Mouse (Mus musculus) olfactory bulb, adult 2 months (tissue): ENCODE measurements at regions not wholly inside any gene's neighbourhood (a gene's known extent, or its start where the extent isn't known, plus 50 kb on each side); places are given as distances from the start of the nearest gene placed in this dataset.

ENCODE experiments used
- CTCF ChIP-seq: fragments of 200-500 bp; IDR thresholded peaks from 2 replicates; pipeline ENCODE4 v1.5.1; 2012; ENCODE audit warnings: low read depth, mild to moderate bottlenecking, low read length, moderate library complexity; ENCODE audit not compliant: insufficient read depth
- POLR2A ChIP-seq: fragments of 200-500 bp; IDR thresholded peaks from 2 replicates; pipeline ENCODE4 v1.6.1; 2012; ENCODE audit warnings: mild to moderate bottlenecking, low read depth, low read length, moderate library complexity; ENCODE audit not compliant: insufficient read depth

DNA sequence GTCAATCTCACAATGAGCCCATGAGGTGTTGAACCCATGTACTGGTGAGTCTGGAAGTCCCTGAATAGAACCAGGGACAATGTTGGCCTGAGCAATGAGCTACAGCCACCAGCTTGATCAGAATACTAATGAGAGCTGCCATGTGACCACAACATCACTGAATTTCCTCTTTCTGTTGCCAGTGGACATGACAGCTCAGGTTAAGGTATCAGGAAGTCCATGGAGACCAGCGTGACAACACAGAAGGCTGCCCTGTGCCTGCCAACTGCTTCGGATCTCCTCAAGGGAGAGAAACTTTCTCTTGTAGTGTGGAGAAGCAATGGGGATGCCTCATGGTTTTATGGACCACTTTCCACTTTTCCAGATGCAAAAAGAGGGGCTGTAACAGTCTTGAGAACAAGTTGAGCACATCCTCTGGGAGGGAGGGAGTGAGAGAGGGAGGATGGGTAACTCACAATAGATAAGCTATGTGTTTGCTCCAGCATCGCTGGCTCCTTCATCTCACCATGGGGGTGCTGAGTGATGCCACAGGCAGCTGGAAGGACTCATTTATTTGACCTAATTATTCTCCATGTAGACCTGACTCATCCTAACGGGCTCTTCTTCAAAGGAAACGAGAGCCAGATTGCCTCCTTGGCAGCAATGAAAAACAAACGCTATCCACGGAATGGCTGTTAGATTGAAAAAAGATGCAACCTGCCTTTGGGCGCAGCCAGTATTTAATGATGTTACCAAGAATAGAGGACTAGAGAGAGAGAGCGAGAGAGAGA is 118.3 kb downstream of the Slc30a10 start:
- TF ChIP-seq CTCF: no peak
- no peak for TF ChIP-seq POLR2A
